Mouse (Mus musculus) erythroblast, embryonic 14.5 days (primary cell): ENCODE measurements around the gene Mdh2. TPM values are rescaled to one million over a fixed set of nuclear protein-coding genes. Genes with fewer than 3 reads are reported as not detected.

ENCODE experiments used
- H3K27me3 ChIP-seq: 2 replicates; pipeline ENCODE4 v1.6.1; 2012; ENCODE audit warnings: inconsistent platforms; ENCODE audit not compliant: control insufficient read depth
- H3K36me3 ChIP-seq: 2 replicates; pipeline ENCODE4 v1.6.1; 2012; ENCODE audit warnings: mild to moderate bottlenecking, inconsistent platforms; ENCODE audit not compliant: control insufficient read depth
- H3K4me1 ChIP-seq: 2 replicates; pipeline ENCODE4 v1.6.1; 2012; ENCODE audit warnings: inconsistent platforms; ENCODE audit not compliant: control insufficient read depth
- H3K4me3 ChIP-seq: replicated peaks from 2 replicates; pipeline ENCODE3; 2012; ENCODE audit warnings: moderate library complexity, mild to moderate bottlenecking, inconsistent platforms
- H3K9me3 ChIP-seq: 2 replicates; pipeline ENCODE4 v1.6.1; 2012; ENCODE audit warnings: low read length, inconsistent platforms, mixed read lengths; ENCODE audit not compliant: control insufficient read depth
- GATA1 ChIP-seq: IDR thresholded peaks from 2 replicates; pipeline ENCODE4 v1.6.1; 2012; ENCODE audit warnings: low read length, inconsistent platforms, mixed read lengths
- TAL1 ChIP-seq: IDR thresholded peaks from 3 replicates; pipeline ENCODE4 v1.6.1; 2012; ENCODE audit warnings: low read length, inconsistent platforms, mixed read lengths
- polyA plus RNA-seq: library from polyadenylated mRNA; stranded (reverse); fragments of >175 nt; gene quantifications from 2 replicates; pipeline ENCODE4 v1.2.3, GENCODE M21; 2012

Gene Mdh2
- 54.3 and 58.5 TPM in 2 replicates for polyA plus RNA-seq

DNA sequence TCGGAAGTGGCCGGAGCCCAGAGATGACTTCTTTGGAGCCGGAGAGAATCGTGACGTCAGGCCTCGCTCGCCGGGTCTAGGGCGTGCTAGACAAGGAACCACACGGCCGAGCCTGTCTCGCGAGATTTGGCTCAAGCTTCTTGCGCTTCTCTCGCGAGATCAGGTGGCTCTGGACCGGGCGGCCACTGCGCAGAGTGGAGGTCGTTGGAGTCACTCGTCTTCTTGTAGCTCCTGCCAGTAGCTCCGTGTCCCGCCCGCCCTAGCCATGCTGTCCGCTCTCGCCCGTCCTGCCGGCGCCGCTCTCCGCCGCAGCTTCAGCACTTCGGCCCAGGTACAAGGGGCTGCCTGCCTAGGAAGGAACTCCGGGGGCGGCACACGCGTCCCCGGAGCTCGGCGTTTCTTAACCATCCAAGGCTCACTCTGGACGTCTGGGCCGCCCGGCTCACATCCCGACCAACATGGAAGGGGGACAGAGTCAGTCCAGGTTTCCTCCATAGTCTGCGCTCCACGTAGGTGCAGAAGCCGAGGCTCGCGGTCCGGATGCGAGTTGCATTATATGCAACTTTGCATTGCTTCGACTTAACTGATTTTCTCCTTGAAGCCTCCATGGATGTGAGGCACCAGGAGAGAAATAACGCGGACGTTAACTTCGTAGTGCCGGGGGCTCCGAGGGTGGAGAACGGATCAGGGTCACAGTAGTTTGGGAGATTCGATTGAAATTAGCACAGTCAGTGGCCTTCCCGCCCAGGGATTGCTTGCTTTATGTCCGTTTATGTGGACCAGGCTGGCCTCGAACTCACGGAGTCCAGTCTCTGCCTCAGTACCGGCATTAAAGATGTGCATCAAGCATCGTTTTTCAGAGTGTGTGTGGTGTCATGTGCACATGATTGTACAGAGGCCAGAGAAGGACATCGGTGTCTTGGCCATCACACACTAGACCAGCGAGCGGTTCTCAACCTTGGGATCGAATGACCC is at the start of gene Mdh2:
Mdh2 (plus strand) TSS at position 10 of the 975 bp plus-strand sequence.
- Histone ChIP-seq H3K4me3 (peak within 1 kb of the TSS; percentile 89), H3K4me1 (peaks cover 47% of the 10 kb centered on the region), H3K27me3 (peaks cover 5% of the 10 kb centered on the region), H3K36me3 (peaks cover 40% of the 10 kb centered on the region), H3K9me3 (no peaks in the 10 kb centered on the region)
- TF ChIP-seq TAL1 (no peak), GATA1 (0 out of 2 replicates have a peak, but pooled peaks have one; percentile 26)

DNA sequence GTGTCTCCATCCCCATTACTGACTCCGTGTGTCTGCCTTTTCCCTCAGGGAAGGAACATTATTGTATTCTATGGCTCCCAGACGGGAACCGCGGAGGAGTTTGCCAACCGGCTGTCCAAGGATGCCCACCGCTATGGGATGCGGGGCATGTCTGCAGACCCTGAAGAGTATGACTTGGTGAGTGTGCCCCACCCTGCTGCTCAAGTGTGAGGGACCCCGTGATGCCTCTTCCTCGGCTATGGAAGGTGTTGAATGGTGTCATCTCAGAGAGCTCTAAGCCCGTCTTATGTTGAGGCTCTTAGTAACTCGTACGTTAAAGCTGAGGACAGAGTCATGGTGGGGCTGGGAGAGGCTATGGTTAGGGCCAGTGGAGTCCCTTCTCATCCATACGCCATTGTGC is 48.9 kb upstream of the Mdh2 start:
- Histone ChIP-seq H3K4me1 (no peaks in the 10 kb centered on the region), H3K36me3 (peaks cover 64% of the 10 kb centered on the region), H3K9me3 (peaks cover 11% of the 10 kb centered on the region), H3K27me3 (no peaks in the 10 kb centered on the region), H3K4me3 (no peak overlapping the region)
- TF ChIP-seq GATA1: no peak
- TF ChIP-seq TAL1: no peak

- Histone ChIP-seq H3K36me3 (peaks cover 72% of the 10 kb centered on the region), H3K4me1 (no peaks in the 10 kb centered on the region), H3K4me3 (no peak overlapping the region), H3K27me3 (no peaks in the 10 kb centered on the region), H3K9me3 (peaks cover 11% of the 10 kb centered on the region)
- TF ChIP-seq TAL1: no peak
- no peak for TF ChIP-seq GATA1
Observed at GRCm38 (mm10) chr5:135730278-135730677, 48.0 kb upstream of the Mdh2 start.

DNA sequence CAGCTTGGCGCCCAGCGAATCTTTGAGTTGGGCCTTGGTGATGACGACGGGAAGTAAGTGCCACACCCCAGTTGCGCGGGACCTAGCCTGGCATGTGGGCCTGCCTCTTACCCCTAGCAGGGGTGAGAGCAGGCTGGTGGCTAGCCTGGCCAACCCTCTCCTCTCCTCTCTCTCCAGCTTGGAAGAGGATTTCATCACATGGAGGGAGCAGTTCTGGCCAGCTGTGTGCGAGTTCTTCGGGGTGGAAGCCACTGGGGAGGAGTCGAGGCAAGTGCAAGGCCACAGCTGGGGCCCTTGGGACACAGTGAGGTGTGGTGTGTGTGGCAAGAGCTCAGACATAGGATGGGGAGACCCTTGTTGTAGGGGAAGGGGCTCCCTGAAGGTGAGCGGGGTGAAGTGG is 47.4 kb upstream of the Mdh2 start:
- no peaks in the 10 kb centered on the region for H3K4me1 ChIP-seq
- no peaks in the 10 kb centered on the region for H3K27me3 ChIP-seq
- H3K36me3 ChIP-seq: peaks cover 77% of the 10 kb centered on the region
- H3K9me3 ChIP-seq: peaks cover 11% of the 10 kb centered on the region
- TF ChIP-seq GATA1 (no peak), TAL1 (no peak)
- no peak overlapping the region for H3K4me3 ChIP-seq

- peaks cover 78% of the 10 kb centered on the region for H3K36me3 ChIP-seq
- TF ChIP-seq TAL1 (no peak), GATA1 (no peak)
- no peak overlapping the region for H3K4me3 ChIP-seq
- no peaks in the 10 kb centered on the region for H3K4me1 ChIP-seq
- peaks cover 11% of the 10 kb centered on the region for H3K9me3 ChIP-seq
- no peaks in the 10 kb centered on the region for H3K27me3 ChIP-seq
Observed at GRCm38 (mm10) chr5:135731322-135731721, 47.0 kb upstream of the Mdh2 start.

DNA sequence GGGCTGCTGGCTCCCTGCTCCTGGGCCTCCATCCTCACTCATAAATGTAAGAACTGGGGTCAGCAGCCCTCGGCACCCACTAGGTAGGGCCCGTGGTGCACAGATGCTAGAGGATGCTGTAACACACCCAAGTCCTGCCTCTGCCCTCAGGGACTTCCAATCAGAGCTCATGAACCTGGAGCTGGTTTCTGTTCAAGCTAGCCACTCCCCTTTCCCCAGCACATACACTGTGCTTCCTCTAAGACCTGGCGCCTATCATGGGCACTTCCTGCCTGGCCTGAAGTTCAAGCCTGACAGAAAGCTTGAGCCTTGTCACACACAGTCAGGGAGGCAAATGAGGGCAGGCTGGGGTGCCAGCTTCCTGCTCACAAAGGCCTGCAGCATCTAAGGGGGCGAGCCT is 45.2 kb upstream of the Mdh2 start:
- Histone ChIP-seq H3K9me3 (peaks cover 11% of the 10 kb centered on the region), H3K4me1 (no peaks in the 10 kb centered on the region), H3K36me3 (peaks cover 80% of the 10 kb centered on the region), H3K27me3 (no peaks in the 10 kb centered on the region), H3K4me3 (no peak overlapping the region)
- no peak for TF ChIP-seq TAL1
- TF ChIP-seq GATA1: no peak

DNA sequence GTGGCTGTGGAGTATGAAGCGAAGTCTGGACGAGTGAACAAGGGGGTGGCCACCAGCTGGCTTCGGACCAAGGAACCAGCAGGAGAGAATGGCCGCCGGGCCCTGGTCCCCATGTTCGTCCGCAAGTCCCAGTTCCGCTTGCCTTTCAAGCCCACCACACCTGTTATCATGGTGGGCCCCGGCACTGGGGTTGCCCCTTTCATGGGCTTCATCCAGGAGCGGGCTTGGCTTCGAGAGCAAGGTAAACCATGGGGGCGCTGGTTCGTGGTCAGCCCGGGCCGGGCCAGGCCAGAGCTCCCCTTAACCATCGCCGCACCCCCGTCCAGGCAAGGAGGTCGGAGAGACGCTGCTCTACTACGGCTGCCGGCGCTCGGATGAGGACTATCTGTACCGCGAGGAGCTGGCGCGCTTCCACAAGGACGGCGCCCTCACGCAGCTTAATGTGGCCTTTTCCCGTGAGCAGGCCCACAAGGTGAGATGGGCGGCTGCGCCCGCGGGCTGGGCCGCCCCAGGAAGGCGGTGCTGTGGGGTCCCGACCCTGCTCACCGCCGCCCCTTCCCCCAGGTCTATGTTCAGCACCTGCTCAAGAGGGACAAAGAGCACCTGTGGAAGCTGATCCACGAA is 44.1 kb upstream of the Mdh2 start:
- H3K4me1 ChIP-seq: no peaks in the 10 kb centered on the region
- H3K36me3 ChIP-seq: peaks cover 73% of the 10 kb centered on the region
- no peak for TF ChIP-seq GATA1
- H3K4me3 ChIP-seq: no peak overlapping the region
- H3K9me3 ChIP-seq: peaks cover 11% of the 10 kb centered on the region
- no peaks in the 10 kb centered on the region for H3K27me3 ChIP-seq

GRCm38 (mm10) chr5:135735741-135736140 is 42.5 kb upstream of the Mdh2 start:
- Histone ChIP-seq H3K9me3 (peaks cover 11% of the 10 kb centered on the region), H3K27me3 (no peaks in the 10 kb centered on the region), H3K4me1 (no peaks in the 10 kb centered on the region), H3K4me3 (no peak overlapping the region), H3K36me3 (peaks cover 58% of the 10 kb centered on the region)
- no peak for TF ChIP-seq GATA1
- TF ChIP-seq TAL1: no peak

GRCm38 (mm10) chr5:135736544-135736943 is 41.7 kb upstream of the Mdh2 start:
- TF ChIP-seq GATA1 (no peak), TAL1 (no peak)
- peaks cover 50% of the 10 kb centered on the region for H3K36me3 ChIP-seq
- no peaks in the 10 kb centered on the region for H3K4me1 ChIP-seq
- no peak overlapping the region for H3K4me3 ChIP-seq
- H3K9me3 ChIP-seq: peaks cover 11% of the 10 kb centered on the region
- H3K27me3 ChIP-seq: no peaks in the 10 kb centered on the region
